Mouse (Mus musculus): ENCODE results near the gene Galntl6.

DNA sequence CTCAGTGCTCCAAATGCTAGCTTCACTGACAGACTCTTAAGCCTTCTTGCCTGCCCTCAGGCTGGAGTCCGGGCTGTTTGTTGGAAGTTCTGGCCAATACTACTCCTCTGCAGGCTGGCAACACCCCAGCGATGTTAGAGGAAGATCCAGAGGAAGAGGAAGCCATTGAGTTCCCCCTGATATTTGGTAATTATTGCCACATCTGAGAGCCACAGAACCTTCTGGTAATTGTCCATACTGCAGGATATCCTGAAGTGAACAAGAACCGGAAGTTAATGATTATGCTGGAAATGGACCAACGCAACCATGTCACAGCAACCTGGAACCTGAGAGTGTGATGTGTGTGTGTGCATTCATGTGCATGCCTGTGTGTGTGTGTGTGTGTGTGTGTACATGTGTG is 1111.2 kb downstream of the Galntl6 start:
- TF ChIP-seq CTCF (IDR thresholded peaks at IDR 0.05; ENCODE audit: extremely low read depth, insufficient read depth, insufficient read length, insufficient replicate concordance) (no peak), POLR2A (IDR thresholded peaks at IDR 0.05; ENCODE audit: low read depth, low read length) (no peak)
